Mouse (Mus musculus) lung, postnatal 10 days (tissue): ENCODE measurements around the gene Itga1.

ENCODE experiments used
- DNase-seq: peaks from one replicate; pipeline ENCODE4 v3.0.0; 2021

Itga1 gene

GRCm38 (mm10) chr13:114984658-114985057, 117.1 kb downstream of the Itga1 start:
- no peak for DNase-seq

DNA sequence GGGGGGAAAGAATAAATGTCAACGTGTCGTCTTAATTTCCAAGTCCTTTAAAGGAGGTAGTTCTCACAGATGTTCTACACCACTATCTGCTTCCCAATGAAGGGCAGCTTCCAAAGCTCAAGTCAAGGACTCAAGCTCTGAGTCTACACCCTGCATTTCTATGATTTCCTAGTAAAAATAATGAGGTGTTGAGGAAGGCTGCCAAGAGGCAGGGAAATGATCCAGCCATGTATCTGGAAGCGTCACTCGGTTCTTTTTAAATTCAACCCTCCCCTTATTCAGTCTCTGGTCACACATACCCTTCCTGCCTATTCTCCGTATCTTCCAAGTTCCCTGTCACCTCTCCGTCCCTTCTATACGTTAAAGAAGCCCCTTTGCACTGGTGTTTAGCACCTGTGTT, 118.6 kb downstream of the Itga1 start:
- peak; percentile 52 for DNase-seq

GRCm38 (mm10) chr13:114980831-114981419, 120.8 kb downstream of the Itga1 start:
- peak; percentile 51 for DNase-seq

DNA sequence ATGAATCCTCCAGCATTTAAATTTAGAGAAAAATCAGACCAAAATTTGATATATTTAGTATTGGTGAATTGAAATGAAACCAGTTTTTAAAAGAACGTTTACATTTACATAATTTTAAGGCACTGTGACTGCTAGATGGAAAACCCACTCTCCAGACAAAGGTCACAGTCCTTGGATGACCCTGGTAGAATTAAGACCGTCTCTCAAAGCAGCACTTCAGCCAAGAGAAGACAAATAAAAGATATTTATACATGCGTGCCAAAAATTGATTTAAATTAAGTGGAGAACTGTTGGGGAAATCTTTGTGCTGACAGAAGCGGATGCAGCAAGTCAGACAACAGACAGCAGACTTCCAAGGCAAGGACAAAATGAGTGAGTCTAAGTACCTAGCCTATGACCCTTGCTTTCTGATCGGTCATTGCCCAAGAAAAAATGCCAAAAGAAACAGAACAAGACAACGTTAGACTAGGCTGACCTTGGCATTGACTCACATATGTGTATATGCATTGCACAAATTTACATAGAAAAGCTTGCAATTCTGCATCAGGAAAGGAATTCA, 127.2 kb downstream of the Itga1 start:
- no peak for DNase-seq

GRCm38 (mm10) chr13:114971905-114972304, 129.9 kb downstream of the Itga1 start:
- DNase-seq = no peak

DNA sequence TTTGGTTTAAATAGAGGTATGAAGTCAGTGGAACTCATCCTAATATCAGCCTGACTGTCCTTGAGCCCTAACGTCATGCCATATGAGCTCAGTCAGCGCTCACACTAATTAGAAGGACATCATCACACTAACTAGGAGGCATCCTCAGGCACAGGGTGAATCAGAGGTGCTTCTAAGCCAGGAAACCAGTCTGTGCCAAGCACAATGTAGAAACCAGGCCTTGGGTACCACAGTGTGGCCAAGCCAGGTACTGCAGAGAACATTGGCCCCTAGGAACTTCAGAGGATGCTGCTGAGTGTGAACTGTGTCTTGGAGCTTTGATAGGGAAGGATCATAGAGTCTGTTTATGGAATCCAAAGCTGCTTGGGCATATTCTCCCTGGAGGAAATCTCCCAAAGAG, 137.5 kb downstream of the Itga1 start:
- DNase-seq = peak; percentile 88

DNA sequence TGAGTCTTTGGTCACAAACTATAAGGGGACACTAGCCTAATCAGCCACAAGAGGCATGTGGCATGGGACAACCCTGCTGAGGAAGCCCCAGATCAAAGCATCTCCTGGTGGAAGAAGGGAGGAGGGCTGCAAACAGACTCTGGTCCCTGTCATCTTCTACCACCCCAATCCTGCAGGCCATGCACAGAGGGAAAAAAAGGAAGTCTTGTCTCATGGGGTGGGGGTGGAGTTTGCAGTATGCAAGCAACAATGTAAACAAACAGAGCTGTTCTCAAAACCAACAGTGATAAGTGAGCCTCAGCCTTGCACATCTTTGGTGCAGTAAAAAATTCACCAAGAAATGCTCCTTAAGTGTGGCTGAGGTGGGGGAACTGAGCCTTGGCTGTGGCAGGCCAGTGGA, 147.2 kb downstream of the Itga1 start:
- no peak for DNase-seq

DNA sequence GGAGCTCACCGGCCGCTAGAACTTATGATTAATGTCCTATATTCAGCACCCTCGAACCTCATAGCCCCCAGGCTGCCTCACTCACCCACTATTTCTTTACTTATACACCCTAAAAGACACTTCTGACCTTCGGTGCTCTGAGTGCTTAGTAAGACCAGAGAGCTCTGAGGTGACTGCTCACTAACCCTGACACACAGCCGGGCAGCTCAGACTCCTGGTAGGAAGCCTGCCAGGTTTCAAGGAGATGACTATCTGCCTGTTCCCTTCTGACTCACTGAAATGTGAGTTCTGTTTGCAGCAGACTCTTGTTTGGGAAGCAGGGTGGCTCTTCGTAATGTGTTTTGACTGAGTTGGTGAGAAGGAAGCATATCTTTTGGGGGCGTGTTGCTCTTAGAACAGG, 168.2 kb downstream of the Itga1 start:
- DNase-seq = no peak

GRCm38 (mm10) chr13:114931775-114932294, 169.9 kb downstream of the Itga1 start, which contains the start of gene Itga2:
TSS of gene Itga2 (minus strand) at chr13:114932100.
- peak; percentile 84 for DNase-seq

- peak; percentile 24 for DNase-seq
Measured at GRCm38 (mm10) chr13:114930996-114931649, 170.6 kb downstream of the Itga1 start.

- DNase-seq = no peak
Measured at GRCm38 (mm10) chr13:114924785-114925184, 177.0 kb downstream of the Itga1 start.

DNA sequence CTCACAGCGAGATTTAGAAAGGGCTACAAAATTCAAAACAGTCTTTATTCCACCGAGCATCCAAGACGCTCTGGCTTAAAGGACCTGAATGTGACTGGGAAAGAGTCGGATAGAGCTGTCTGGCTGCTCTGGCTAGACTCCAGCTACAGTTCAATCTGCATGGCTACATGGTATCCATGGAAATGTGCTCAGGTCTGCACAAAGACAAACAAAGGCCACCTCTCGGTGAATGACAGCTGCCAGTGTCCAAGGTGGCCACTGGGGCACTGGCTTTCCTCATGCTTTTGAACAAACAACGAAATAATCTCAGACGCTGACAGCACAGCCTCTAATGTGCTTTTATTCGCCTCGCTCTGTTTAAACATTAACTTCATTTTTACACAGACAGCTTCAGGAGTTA, 178.4 kb downstream of the Itga1 start:
- peak; percentile 14 for DNase-seq

- no peak for DNase-seq
Measured at GRCm38 (mm10) chr13:114915767-114916166, 186.0 kb downstream of the Itga1 start.

DNA sequence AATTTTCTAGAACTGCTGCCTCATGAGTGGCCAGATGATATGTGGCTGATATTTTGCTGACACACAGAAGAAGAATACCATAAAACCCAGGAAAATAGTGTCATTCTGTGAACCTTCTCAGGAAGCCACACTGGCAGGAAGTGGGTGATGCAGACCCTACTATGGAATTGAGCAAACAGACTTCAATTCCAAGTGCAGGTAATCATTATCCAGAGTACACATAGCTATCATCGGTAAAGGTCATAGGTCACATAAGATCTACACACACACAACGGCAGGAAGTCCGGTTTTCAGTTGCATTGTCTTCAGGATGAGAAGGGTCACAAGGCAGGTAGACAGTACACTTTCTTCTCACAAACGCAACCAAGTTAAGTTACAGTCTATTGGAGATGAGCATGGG, 186.8 kb downstream of the Itga1 start:
- DNase-seq = no peak

- no peak for DNase-seq
Measured at GRCm38 (mm10) chr13:114914559-114914958, 187.2 kb downstream of the Itga1 start.

DNA sequence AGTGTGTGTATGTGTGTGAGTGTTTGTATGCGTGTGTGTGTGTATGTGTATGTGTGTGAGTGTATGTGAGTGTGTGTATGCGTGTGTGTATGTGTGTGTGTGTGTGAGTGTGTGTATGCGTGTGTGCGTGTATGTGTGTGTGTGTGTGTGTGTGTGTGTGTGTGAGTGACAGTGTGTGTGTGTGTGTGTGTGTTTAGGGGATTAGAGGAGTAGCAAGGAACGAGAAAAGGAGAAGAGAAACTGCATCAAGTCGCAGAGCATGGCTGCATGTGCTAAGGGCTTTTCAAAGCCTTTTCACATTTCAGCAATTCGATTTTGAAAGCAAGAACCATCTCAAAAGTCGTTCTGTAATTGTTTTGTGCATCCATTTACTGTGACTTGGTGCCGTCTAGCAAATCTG, 191.1 kb downstream of the Itga1 start:
- no peak for DNase-seq

GRCm38 (mm10) chr13:114909514-114909913, 192.2 kb downstream of the Itga1 start:
- no peak for DNase-seq

DNA sequence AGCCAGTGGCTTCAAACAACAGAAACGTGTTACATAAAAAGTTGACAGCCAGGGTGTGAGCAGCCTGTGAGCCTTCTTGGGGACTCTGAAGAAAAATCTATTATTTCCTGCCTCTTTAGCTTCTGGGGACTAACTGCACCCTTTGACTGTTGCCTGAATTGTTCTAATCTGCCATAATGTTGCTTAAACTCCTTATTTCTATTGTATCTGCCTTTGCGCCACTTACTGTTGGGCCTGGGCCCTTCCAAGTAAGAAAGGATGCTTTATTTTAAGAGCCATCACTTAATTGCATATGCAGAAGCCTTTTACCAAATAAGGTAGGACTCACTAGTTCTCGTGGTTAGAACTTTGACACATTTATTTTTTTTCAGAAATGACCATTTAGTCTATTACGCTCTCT, 193.9 kb downstream of the Itga1 start:
- DNase-seq = no peak
